16 mouse cellular contexts compared by ENCODE assay signal in the genomic region with DNA sequence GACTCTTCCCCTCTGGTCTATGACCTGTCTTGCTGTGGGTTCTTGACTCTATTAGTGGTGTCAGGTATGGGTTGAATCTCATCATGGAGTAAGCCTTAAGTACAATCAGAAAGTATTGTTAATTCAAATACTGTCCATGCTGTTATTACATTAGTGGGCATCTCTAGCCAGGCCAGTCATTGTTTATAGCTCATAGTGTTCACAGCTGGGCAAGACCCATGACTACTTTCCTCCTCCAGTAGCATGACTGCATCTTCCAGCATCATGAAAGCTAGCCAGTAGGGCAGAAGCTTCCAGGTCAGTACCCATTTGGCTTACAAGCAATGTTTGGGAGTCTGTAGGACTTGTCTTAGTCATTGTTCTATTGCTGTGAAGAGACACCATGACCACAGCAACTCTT.
"Had no signal": no experiment of that assay in that cellular context is flagged by ENCODE, and none has a peak within 500 bp of the region (broad histone marks: within the 10 kb centered on the region; RNA-seq: fewer than 3 reads in every experiment).

No protein-coding gene starts in this region.

- H3K4me1 ChIP-seq: neural tube, embryonic 13.5 days; neural tube, embryonic 15.5 days; stomach, embryonic 15.5 days had no signal

- H3K4me3 ChIP-seq: neural tube, embryonic 13.5 days; neural tube, embryonic 15.5 days; stomach, embryonic 15.5 days had no signal

- H3K9me3 ChIP-seq: neural tube, embryonic 13.5 days; neural tube, embryonic 15.5 days; stomach, embryonic 15.5 days had no signal

- H3K27me3 ChIP-seq: neural tube, embryonic 13.5 days; neural tube, embryonic 15.5 days; stomach, embryonic 15.5 days had no signal

- DNase-seq: retina, postnatal 1 day; right cerebral cortex, adult 18-20 months; right cerebral cortex, postnatal 14 days; right cerebral cortex, postnatal 25 days; right cerebral cortex, postnatal 4 days; spleen, adult 18-20 months; thymus, adult 18-20 months; thymus, adult 2 months; thymus, postnatal 14 days; thymus, postnatal 25 days; thymus, postnatal 36 days; thymus, postnatal 4 days had no signal

- H3K9ac ChIP-seq: neural tube, embryonic 13.5 days; neural tube, embryonic 15.5 days; stomach, embryonic 15.5 days had no signal

- H3K27ac ChIP-seq: neural tube, embryonic 13.5 days; neural tube, embryonic 15.5 days; stomach, embryonic 15.5 days; stomach, postnatal 0 days had no signal

- H3K4me2 ChIP-seq: neural tube, embryonic 13.5 days; neural tube, embryonic 15.5 days; stomach, embryonic 15.5 days had no signal

- H3K36me3 ChIP-seq: neural tube, embryonic 13.5 days; neural tube, embryonic 15.5 days; stomach, embryonic 15.5 days had no signal
